Mouse (Mus musculus) embryonic facial prominence, embryonic 15.5 days (tissue): ENCODE measurements around the gene Gm11569. TPM values are rescaled to one million over a fixed set of nuclear protein-coding genes. Genes with fewer than 3 reads are reported as not detected.
"Not testable (repeated sequence)": the region's sequence is repeated elsewhere in the genome, so short reads cannot be mapped to it uniquely, and the experiment has no call there.

ENCODE experiments used
- ATAC-seq: fragments of 200-750 bp; cut with Nextera tagmentation; 2 replicates; pipeline ENCODE4 v1.8.0; 2017; ENCODE audit warnings: low read depth, moderate TSS enrichment; ENCODE audit not compliant: insufficient number of reproducible peaks, low FRiP score, low TSS enrichment
- H3K27ac ChIP-seq: fragments of 300-500 bp; sonication (generic); replicated peaks from 2 replicates; pipeline ENCODE4 v1.5.1; 2015; ENCODE audit warnings: mild to moderate bottlenecking, inconsistent platforms
- H3K27me3 ChIP-seq: fragments of 300-500 bp; sonication (generic); 2 replicates; pipeline ENCODE4 v1.6.1; 2015; ENCODE audit warnings: inconsistent platforms
- H3K36me3 ChIP-seq: fragments of 300-500 bp; sonication (generic); 2 replicates; pipeline ENCODE4 v1.6.1; 2015; ENCODE audit warnings: mild to moderate bottlenecking, inconsistent platforms
- H3K4me1 ChIP-seq: fragments of 300-500 bp; sonication (generic); 2 replicates; pipeline ENCODE4 v1.6.1; 2015; ENCODE audit warnings: inconsistent platforms
- H3K4me2 ChIP-seq: fragments of 300-500 bp; sonication (generic); replicated peaks from 2 replicates; pipeline ENCODE4 v1.6.1; 2015; ENCODE audit warnings: mild to moderate bottlenecking, inconsistent platforms
- H3K4me3 ChIP-seq: fragments of 300-500 bp; sonication (generic); replicated peaks from 2 replicates; pipeline ENCODE4 v1.5.1; 2015; ENCODE audit warnings: mild to moderate bottlenecking, inconsistent platforms
- H3K9ac ChIP-seq: fragments of 300-500 bp; sonication (generic); 2 replicates; pipeline ENCODE4 v1.6.1; 2015; ENCODE audit warnings: inconsistent platforms
- H3K9me3 ChIP-seq: fragments of 300-500 bp; sonication (generic); replicated peaks from 2 replicates; pipeline ENCODE4 v1.6.1; 2016; ENCODE audit warnings: inconsistent platforms
- WGBS: fragments of 180-500 bp; shearing (Covaris S2); methylation state at CpG from one replicate; pipeline ENCODE4 v1.1.7; 2015; 5-methylcytosine and 5-hydroxymethylcytosine counted together
- polyA plus RNA-seq: library from polyadenylated mRNA; unstranded; fragments of >200 nt; fragmentation: Nextera tagmentation; extraction: Ambion mirVana; gene quantifications from 2 replicates; pipeline ENCODE4 v1.2.1, GENCODE M21; 2015

Gm11569 gene
- polyA plus RNA-seq: not detected in 2 replicates

DNA sequence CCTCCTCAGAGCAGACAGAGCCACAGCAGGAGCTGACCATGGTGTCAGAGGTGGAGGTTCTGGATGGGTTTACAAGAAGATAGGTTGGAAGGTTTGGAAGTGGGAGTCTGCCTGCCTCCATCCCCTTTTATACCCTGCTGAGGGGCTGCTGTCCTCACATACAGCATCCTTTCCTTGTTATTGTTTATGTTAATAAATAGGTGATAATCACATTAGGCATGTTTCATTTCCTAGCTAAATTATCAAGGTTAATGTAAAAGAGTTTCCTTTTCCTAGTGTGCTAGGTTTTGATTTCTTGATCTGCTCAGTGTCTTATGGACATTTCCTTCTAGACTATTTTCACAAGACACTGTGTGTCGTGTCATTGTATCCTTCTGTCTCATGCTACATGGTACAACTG is at the start of gene Gm11569:
Gene Gm11569, minus strand, starts transcription at position 101 of the 400 bp plus-strand sequence.
- not testable (repeated sequence) for H3K27me3 ChIP-seq, H3K9me3 ChIP-seq, H3K27ac ChIP-seq, H3K4me1 ChIP-seq, H3K9ac ChIP-seq, ATAC-seq, H3K36me3 ChIP-seq, H3K4me2 ChIP-seq, H3K4me3 ChIP-seq
- WGBS: no CpG with 5 or more reads among the region's 1 CpGs

DNA sequence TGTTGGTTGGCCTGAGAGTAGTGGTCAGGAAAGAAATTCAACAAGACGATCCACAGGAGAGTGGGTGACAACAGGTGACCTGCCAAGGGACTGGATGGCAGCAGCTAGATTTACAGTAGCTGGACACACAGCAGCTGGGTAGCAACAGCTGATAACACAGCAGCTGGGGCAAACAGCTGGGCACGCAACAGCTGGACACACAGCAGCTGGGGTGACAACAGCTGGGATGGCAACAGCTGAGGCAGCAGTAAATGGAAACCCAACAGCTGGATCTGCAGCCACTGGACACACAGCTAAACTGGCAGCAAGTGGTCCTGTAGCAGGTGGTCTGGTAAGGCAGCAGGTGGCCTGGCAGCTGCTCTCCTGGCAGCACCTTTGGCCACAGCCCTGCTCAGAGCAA is 48.0 kb upstream of the Gm11569 start:
- Histone ChIP-seq H3K27ac (no peak overlapping the region), H3K4me3 (no peak overlapping the region), H3K9me3 (no peaks in the 10 kb centered on the region), H3K4me1 (no peaks in the 10 kb centered on the region), H3K27me3 (no peaks in the 10 kb centered on the region), H3K36me3 (no peaks in the 10 kb centered on the region), H3K4me2 (no peak overlapping the region), H3K9ac (no peak overlapping the region)
- WGBS: 87% methylated on average over 2 of the region's 2 CpGs
- no peak for ATAC-seq

DNA sequence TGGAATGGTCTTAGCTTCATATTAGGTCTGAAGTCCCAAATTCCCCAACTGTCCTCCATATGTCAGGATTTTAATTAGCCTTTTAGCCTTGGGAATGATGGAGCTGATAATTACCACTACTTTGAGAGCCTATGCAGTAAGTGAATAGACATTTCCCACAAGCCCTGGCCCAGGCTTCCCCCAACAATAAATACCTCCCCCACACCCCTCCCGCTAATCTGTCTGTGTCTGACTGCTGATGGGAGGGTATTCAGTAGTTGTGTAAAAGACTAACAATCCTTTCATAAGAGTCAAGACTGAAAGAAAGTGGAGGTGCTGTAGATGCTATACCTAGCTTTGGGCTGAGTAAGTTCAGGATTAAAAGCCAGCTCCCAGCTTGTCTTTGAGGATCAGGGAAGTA is 43.5 kb upstream of the Gm11569 start:
- H3K27ac ChIP-seq: no peak overlapping the region
- no peaks in the 10 kb centered on the region for H3K36me3 ChIP-seq
- WGBS: 87% methylated on average over 1 of the region's 1 CpGs
- H3K27me3 ChIP-seq: no peaks in the 10 kb centered on the region
- H3K4me1 ChIP-seq: no peaks in the 10 kb centered on the region
- no peaks in the 10 kb centered on the region for H3K9me3 ChIP-seq
- no peak overlapping the region for H3K9ac ChIP-seq
- no peak overlapping the region for H3K4me2 ChIP-seq
- no peak overlapping the region for H3K4me3 ChIP-seq
- no peak for ATAC-seq

DNA sequence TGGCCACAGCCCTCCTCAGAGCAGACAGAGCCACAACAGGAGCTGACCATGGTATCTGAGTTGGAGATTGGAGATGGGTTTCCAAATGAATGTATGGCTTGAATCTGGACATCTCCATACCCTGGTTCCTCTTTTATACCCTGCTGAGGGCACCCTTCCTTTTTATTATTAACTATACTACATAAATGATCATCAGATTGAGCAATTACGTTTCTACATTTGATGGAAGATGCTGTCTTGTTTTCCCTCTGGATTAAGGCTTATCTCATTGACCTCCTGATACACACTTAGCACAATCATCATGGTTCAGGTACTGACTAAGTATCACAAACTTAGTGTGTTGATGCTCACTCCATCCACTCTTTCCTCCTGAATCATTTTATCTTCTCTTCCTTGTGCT is 39.2 kb upstream of the Gm11569 start, which contains the start of gene 2300003K06Rik:
Gene 2300003K06Rik, minus strand, starts transcription at position 101 of the 400 bp plus-strand sequence.
- Histone ChIP-seq H3K27me3 (no peaks in the 10 kb centered on the region), H3K4me1 (no peaks in the 10 kb centered on the region), H3K9me3 (no peaks in the 10 kb centered on the region), H3K27ac (no peak within 1 kb of the TSS), H3K36me3 (no peaks in the 10 kb centered on the region), H3K4me2 (no peak within 1 kb of the TSS), H3K9ac (no peak within 1 kb of the TSS), H3K4me3 (no peak within 1 kb of the TSS)
- 54% methylated on average over 1 of the region's 1 CpGs for WGBS
- ATAC-seq: no peak

DNA sequence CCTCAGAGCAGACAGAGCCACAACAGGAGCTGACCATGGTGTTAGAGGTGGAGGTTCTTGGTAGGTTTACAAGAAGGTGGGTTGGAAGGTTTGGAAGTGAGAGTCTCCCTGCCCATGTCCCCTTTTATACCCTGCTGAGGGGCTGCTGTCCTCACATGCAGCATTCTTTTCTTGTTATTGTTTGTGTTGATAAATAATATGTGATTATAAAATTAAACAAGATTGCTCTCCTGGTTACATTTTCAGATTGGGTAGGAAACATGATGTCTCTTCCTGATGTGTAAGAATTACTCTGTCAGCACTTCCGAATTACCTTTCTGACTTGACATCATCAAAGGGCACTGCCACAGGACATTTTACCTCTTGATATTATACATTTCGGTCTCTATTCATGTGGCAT is 16.8 kb upstream of the Gm11569 start, which contains the start of gene Gm11564:
Gene Gm11564, minus strand, starts transcription at position 101 of the 400 bp plus-strand sequence.
- H3K36me3 ChIP-seq, ATAC-seq, H3K27me3 ChIP-seq, H3K27ac ChIP-seq, H3K4me2 ChIP-seq, H3K4me3 ChIP-seq, H3K9ac ChIP-seq, H3K9me3 ChIP-seq, H3K4me1 ChIP-seq: not testable (repeated sequence)
- 77% methylated on average over 2 of the region's 2 CpGs for WGBS

DNA sequence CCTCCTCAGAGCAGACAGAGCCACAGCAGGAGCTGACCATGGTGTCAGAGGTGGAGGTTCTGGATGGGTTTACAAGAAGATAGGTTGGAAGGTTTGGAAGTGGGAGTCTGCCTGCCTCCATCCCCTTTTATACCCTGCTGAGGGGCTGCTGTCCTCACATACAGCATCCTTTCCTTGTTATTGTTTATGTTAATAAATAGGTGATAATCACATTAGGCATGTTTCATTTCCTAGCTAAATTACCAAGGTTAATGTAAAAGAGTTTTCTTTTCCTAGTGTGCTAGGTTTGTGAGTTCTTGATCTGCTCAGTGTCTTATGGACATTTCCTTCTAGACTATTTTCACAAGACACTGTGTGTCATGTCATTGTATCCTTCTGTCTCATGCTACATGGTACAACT is 11.1 kb upstream of the Gm11569 start, which contains the start of gene Krtap4-13:
Gene Krtap4-13, minus strand, starts transcription at position 101 of the 400 bp plus-strand sequence.
- H3K27me3 ChIP-seq, H3K9ac ChIP-seq, H3K27ac ChIP-seq, H3K4me2 ChIP-seq, H3K36me3 ChIP-seq, H3K4me3 ChIP-seq, H3K4me1 ChIP-seq, H3K9me3 ChIP-seq, ATAC-seq: not testable (repeated sequence)

DNA sequence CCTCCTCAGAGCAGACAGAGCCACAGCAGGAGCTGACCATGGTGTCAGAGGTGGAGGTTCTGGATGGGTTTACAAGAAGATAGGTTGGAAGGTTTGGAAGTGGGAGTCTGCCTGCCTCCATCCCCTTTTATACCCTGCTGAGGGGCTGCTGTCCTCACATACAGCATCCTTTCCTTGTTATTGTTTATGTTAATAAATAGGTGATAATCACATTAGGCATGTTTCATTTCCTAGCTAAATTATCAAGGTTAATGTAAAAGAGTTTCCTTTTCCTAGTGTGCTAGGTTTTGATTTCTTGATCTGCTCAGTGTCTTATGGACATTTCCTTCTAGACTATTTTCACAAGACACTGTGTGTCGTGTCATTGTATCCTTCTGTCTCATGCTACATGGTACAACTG is 5.6 kb upstream of the Gm11569 start, which contains the start of gene Gm11554:
Gene Gm11554, minus strand, starts transcription at position 101 of the 400 bp plus-strand sequence.
- H3K27me3 ChIP-seq, H3K4me2 ChIP-seq, H3K4me3 ChIP-seq, H3K27ac ChIP-seq, ATAC-seq, H3K9ac ChIP-seq, H3K36me3 ChIP-seq, H3K4me1 ChIP-seq, H3K9me3 ChIP-seq: not testable (repeated sequence)
- WGBS: no CpG with 5 or more reads among the region's 1 CpGs

DNA sequence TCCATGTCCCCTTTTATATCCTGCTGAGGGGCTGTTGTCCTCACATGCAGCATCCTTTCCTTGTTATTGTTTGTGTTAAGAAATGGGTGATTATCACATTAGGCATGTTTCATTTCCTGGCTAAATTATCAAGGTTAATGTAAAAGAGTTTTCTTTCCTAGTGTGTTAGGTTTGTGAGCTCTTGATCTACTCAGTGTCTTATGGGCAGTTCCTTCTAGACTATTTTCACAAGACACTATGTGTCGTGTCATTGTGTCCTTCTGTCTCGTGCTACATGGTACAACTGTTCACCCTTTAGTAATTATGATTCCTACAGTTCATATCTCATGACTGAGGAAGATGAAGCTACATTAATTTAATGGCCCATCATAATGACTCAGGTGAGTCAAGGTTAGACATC is 5.4 kb downstream of the Gm11569 start, which contains the start of gene Gm11596:
Gene Gm11596, minus strand, starts transcription at position 101 of the 400 bp plus-strand sequence.
- ATAC-seq: no peak
- no peak within 1 kb of the TSS for H3K27ac ChIP-seq
- H3K9me3 ChIP-seq: no peaks in the 10 kb centered on the region
- 78% methylated on average over 2 of the region's 2 CpGs for WGBS
- no peaks in the 10 kb centered on the region for H3K4me1 ChIP-seq
- no peak within 1 kb of the TSS for H3K4me3 ChIP-seq
- no peak within 1 kb of the TSS for H3K4me2 ChIP-seq
- no peaks in the 10 kb centered on the region for H3K36me3 ChIP-seq
- H3K27me3 ChIP-seq: no peaks in the 10 kb centered on the region; the same call in 1 of the 2 replicates
- no peak within 1 kb of the TSS for H3K9ac ChIP-seq

DNA sequence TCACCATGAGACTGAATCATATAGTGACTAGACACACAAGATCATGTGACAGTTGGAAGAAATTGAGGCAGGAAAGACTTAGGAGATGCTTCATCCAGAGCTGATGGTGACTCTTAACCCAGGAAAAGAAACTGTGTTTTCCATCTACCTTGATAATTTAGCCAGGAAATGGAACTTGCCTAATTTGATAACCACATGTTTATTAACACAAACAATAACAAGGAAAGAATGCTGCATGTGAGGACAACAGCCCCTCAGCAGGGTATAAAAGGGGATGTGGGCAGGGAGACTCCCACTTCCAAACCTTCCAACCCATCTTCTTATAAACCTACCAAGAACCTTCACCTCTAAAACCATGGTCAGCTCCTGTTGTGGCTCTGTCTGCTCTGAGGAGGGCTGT is 13.8 kb downstream of the Gm11569 start, which contains the start of gene Krtap4-9:
Gene Krtap4-9, plus strand, starts transcription at position 301 of the 400 bp plus-strand sequence.
- not testable (repeated sequence) for H3K36me3 ChIP-seq, H3K9ac ChIP-seq, H3K27me3 ChIP-seq, H3K27ac ChIP-seq, H3K4me3 ChIP-seq, H3K9me3 ChIP-seq, H3K4me2 ChIP-seq, H3K4me1 ChIP-seq, ATAC-seq

DNA sequence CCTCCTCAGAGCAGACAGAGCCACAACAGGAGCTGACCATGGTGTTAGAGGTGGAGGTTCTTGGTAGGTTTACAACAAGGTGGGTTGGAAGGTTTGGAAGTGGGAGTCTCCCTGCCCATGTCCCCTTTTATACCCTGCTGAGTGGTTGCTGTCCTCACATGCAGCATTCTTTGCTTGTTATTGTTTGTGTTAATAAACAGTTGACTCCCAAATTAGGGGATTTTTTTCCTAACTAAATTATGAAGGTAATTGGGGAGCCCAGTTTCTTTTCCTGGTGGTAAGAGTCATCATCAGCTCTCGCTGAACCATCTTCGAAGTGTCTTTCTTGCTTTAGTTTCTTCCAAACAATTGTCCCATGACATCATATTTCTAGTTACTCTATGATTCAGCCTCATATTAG is 18.1 kb downstream of the Gm11569 start, which contains the start of gene Krtap4-8:
Gene Krtap4-8, minus strand, starts transcription at position 101 of the 400 bp plus-strand sequence.
- WGBS: 95% methylated on average over 2 of the region's 2 CpGs
- no peak within 1 kb of the TSS for H3K4me3 ChIP-seq
- H3K36me3 ChIP-seq: no peaks in the 10 kb centered on the region
- H3K27ac ChIP-seq: no peak within 1 kb of the TSS
- ATAC-seq: no peak
- no peak within 1 kb of the TSS for H3K9ac ChIP-seq
- H3K4me2 ChIP-seq: no peak within 1 kb of the TSS
- H3K27me3 ChIP-seq: no peaks in the 10 kb centered on the region
- H3K4me1 ChIP-seq: no peaks in the 10 kb centered on the region
- H3K9me3 ChIP-seq: no peaks in the 10 kb centered on the region

DNA sequence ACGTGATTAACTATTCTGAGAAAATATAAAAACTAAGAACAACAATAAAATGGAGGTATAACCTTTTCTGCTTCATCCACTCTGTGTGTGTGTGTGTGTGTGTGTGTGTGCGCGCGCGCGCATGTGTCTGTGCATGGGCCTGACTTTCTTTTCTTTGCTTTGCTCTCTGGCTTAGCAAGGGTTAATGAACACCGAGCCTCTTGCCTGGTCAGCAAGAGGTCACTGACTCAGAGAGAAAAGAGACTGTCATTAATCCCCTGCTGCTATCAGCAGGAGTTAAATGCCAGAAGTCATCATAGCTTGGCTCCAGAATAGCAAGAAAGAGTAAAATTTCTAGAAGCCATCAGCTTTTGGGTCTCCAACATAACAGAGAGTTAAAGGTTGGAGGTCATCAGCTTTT is 20.3 kb downstream of the Gm11569 start:
- no peak for ATAC-seq
- WGBS: 67% methylated on average over 7 of the region's 7 CpGs
- no peaks in the 10 kb centered on the region for H3K27me3 ChIP-seq
- H3K4me2 ChIP-seq: no peak overlapping the region
- no peaks in the 10 kb centered on the region for H3K9me3 ChIP-seq
- H3K36me3 ChIP-seq: no peaks in the 10 kb centered on the region
- H3K4me3 ChIP-seq: no peak overlapping the region
- no peaks in the 10 kb centered on the region for H3K4me1 ChIP-seq
- no peak overlapping the region for H3K27ac ChIP-seq
- H3K9ac ChIP-seq: no peak overlapping the region

DNA sequence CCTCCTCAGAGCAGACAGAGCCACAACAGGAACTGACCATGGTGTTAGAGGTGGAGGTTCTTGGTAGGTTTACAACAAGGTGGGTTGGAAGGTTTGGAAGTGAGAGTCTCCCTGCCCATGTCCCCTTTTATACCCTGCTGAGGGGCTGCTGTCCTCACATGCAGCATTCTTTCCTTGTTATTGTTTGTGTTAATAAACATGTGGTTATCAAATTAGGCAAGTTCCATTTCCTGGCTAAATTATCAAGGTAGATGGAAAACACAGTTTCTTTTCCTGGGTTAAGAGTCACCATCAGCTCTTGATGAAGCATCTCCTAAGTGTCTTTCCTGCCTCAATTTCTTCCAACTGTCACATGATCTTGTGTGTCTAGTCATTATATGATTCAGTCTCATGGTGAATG is 25.9 kb downstream of the Gm11569 start, which contains the start of gene Gm11595:
Gene Gm11595, minus strand, starts transcription at position 101 of the 400 bp plus-strand sequence.
- not testable (repeated sequence) for H3K4me1 ChIP-seq, H3K9ac ChIP-seq, ATAC-seq, H3K4me2 ChIP-seq, H3K27ac ChIP-seq, H3K36me3 ChIP-seq, H3K27me3 ChIP-seq, H3K4me3 ChIP-seq, H3K9me3 ChIP-seq
